Mouse (Mus musculus) hindbrain, postnatal 0 days (tissue): Measurements from ENCODE around the gene Ror1. TPM values are rescaled to one million over a fixed set of nuclear protein-coding genes. Genes with fewer than 3 reads are reported as not detected.

Source experiments
- ATAC-seq: fragments of 200-750 bp; cut with Nextera tagmentation; 2 replicates; pipeline ENCODE4 v1.8.0; 2017; ENCODE audit warnings: mild to moderate bottlenecking, moderate TSS enrichment, moderate library complexity
- DNase-seq: peaks from one replicate; pipeline ENCODE4 v3.0.0-alpha.2; 2015; ENCODE audit warnings: low spot score
- H3K27ac ChIP-seq: fragments of 300-500 bp; sonication (generic); 2 replicates; pipeline ENCODE4 v1.5.1; 2014; ENCODE audit warnings: mild to moderate bottlenecking
- H3K27me3 ChIP-seq: fragments of 300-500 bp; sonication (generic); 2 replicates; pipeline ENCODE4 v1.6.1; 2014; ENCODE audit warnings: low read length, mixed read lengths; ENCODE audit not compliant: insufficient read depth
- H3K36me3 ChIP-seq: fragments of 300-500 bp; sonication (generic); 2 replicates; pipeline ENCODE4 v1.6.1; 2014; ENCODE audit warnings: low read length, mixed read lengths; ENCODE audit not compliant: insufficient read depth
- H3K4me1 ChIP-seq: fragments of 300-500 bp; sonication (generic); 2 replicates; pipeline ENCODE4 v1.6.1; 2014; ENCODE audit warnings: antibody characterized with exemption, low read length, mixed read lengths; ENCODE audit not compliant: insufficient read depth
- H3K4me2 ChIP-seq: fragments of 300-500 bp; sonication (generic); 2 replicates; pipeline ENCODE4 v1.6.1; 2014; ENCODE audit warnings: low read depth, mild to moderate bottlenecking, low read length, moderate library complexity, mixed read lengths
- H3K4me3 ChIP-seq: fragments of 300-500 bp; sonication (generic); 2 replicates; pipeline ENCODE4 v1.5.1; 2014; ENCODE audit warnings: low read length
- H3K9ac ChIP-seq: fragments of 300-500 bp; sonication (generic); replicated peaks from 2 replicates; pipeline ENCODE4 v1.6.1; 2014; ENCODE audit warnings: mild to moderate bottlenecking, low read length, moderate library complexity, mixed read lengths
- H3K9me3 ChIP-seq: fragments of 300-500 bp; sonication (generic); 2 replicates; pipeline ENCODE4 v1.6.1; 2016; ENCODE audit warnings: low read length, mixed read lengths
- CTCF ChIP-seq: IDR thresholded peaks from 2 replicates; pipeline ENCODE4 v1.5.1; 2016; ENCODE audit warnings: antibody characterized with exemption, control low read depth, low read depth
- WGBS: fragments of 180-500 bp; shearing (Covaris S2); extraction: QIAGEN DNeasy Blood & Tissue Kit; methylation state at CpG from one replicate; pipeline ENCODE4 v1.1.7; 2014; 5-methylcytosine and 5-hydroxymethylcytosine counted together
- polyA plus RNA-seq: library from polyadenylated mRNA; unstranded; fragments of >200 nt; fragmentation: Nextera tagmentation; extraction: Ambion mirVana; gene quantifications from 2 replicates; pipeline ENCODE4 v1.2.1, GENCODE M21; 2015
- total RNA-seq: library from RNA; depleted of rRNA; stranded (reverse); fragments of >200 nt; gene quantifications from 2 replicates; pipeline ENCODE4 v1.2.3, GENCODE M21; 2014

The Ror1 gene
- total and polyA plus RNA-seq, 2 experiments from 2014 or later, result 2.0 to 5.8 TPM

DNA sequence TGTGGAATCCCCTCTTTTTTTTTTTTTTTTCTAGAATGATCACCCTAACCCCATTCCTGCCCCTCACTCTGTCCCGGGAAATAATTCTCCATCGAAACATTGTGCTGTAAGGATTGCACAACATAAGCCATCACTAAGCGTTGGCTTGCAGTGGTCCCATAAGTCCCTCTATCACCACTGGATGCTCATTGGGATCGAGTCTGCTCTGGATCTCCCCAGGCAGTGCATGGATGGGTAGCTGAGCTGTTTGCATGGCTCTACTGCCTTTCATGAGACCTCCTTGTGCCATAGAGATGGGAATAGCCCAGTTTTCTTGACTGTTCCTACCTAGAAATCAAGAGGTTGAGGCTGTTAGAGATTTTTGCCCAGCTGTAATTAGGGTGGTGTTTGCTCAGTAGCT, 13.0 kb downstream of the Ror1 start:
- no peak for DNase-seq
- WGBS, result 96% methylated on average over 4 of the region's 4 CpGs

DNA sequence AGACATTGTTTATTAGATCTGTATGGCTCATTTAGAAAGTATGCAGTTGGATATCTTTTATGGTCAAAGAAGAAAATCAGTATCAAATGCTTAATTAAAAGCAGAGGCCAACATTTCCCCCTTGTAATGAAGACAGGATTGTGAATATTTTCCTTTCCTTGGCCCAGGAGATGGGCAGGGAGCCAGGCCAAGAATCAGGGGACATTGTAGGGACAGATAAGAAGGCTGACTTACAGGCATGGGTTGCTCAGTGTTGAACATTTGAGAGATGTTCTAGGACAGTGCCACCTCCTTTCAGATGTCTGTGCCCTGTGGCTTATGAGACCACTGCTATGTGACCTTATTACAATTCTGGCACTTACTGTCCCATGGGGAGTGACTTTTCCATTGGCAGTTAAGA, 18.6 kb downstream of the Ror1 start:
- ATAC-seq (no peak), DNase-seq (no peak)
- Histone ChIP-seq H3K36me3 (no peaks in the 10 kb centered on the region), H3K4me2 (no peak overlapping the region), H3K4me3 (no peak overlapping the region), H3K9me3 (no peaks in the 10 kb centered on the region), H3K27ac (no peak overlapping the region), H3K4me1 (no peaks in the 10 kb centered on the region), H3K9ac (no peak overlapping the region), H3K27me3 (no peaks in the 10 kb centered on the region)
- no peak for TF ChIP-seq CTCF

More for the DNA sequence above, 13.0 kb downstream of the Ror1 start:
- H3K9me3 ChIP-seq, result no peaks in the 10 kb centered on the region
- no peak overlapping the region for H3K27ac ChIP-seq
- H3K27me3 ChIP-seq, result no peaks in the 10 kb centered on the region
- ATAC-seq, result no peak
- no peak overlapping the region for H3K4me3 ChIP-seq
- no peak overlapping the region for H3K9ac ChIP-seq
- H3K36me3 ChIP-seq, result no peaks in the 10 kb centered on the region
- no peak overlapping the region for H3K4me2 ChIP-seq
- no peak for TF ChIP-seq CTCF
- H3K4me1 ChIP-seq, result 0 out of 2 replicates have a peak, but pooled peaks cover 2% of the 10 kb centered on the region

DNA sequence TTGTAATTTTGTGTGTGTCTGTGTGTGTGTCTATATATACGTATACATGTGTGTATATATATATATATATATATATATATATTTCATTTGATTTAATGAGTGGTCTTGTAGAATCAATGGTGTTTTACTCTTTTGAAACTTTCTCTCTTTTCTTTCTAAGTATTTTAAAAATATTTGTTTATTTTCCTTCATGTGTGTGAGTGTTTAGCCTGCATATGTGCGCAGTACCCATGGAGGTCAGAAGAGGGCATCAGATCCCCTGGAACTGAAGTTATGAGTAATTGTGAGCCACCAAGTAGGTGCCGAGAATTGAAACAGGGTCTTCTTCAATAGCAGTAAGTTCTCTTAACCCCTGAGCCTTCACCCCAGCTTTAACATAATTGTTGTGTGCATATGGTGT, 20.8 kb downstream of the Ror1 start:
- Histone ChIP-seq H3K4me3 (no peak overlapping the region), H3K36me3 (no peaks in the 10 kb centered on the region), H3K27ac (no peak overlapping the region), H3K9ac (no peak overlapping the region), H3K9me3 (no peaks in the 10 kb centered on the region), H3K4me2 (no peak overlapping the region), H3K4me1 (no peaks in the 10 kb centered on the region), H3K27me3 (no peaks in the 10 kb centered on the region)
- TF ChIP-seq CTCF, result peak; percentile 10; the same call in 1 of the 2 replicates
- DNase-seq, result no peak
- ATAC-seq, result no peak
- 97% methylated on average over 3 of the region's 3 CpGs for WGBS

DNA sequence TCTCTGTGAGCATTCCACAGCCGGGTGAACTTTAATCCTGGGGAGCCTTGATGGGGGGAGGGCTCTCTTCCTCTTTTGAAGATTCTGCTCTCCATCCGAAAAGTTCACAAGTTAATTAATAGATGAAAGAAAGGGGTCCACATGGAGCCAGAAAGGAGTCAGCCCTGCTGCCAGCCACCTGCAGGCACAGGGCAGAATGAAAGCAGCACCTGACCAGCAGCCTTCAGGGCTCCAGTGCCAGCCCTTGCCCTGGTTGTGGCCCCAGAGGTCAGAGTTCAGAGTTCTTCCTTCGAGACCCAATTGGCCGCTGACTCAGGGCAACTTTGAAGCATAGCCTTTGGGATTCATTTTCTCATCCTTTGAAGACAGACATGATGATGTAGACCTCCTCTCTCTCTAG, 23.1 kb downstream of the Ror1 start:
- DNase-seq (no peak), ATAC-seq (no peak)
- TF ChIP-seq CTCF, result no peak
- Histone ChIP-seq H3K27me3 (no peaks in the 10 kb centered on the region), H3K9ac (no peak overlapping the region), H3K9me3 (no peaks in the 10 kb centered on the region), H3K4me1 (no peaks in the 10 kb centered on the region), H3K4me3 (no peak overlapping the region), H3K4me2 (no peak overlapping the region), H3K36me3 (no peaks in the 10 kb centered on the region), H3K27ac (no peak overlapping the region)
- 46% methylated on average over 4 of the region's 4 CpGs for WGBS

DNA sequence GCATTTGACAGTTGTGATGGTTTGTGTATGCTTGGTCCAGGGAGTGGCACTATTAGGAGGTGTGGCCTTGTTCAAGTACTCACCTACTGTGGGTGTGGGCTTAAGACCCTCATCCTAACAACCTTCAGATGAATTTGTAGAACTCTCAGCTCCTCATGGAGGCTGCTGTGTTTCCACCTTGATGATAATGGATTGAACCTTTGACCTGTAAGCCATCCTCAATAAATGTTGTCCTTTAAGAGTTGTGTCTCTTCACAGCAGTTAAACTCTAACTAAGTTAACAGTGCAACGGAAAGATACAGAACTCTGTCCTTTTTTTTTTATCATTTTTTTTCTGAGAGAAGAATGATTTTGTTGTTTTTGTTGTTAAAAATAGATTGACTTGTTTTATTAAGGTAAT, 23.8 kb downstream of the Ror1 start:
- Histone ChIP-seq H3K4me1 (no peaks in the 10 kb centered on the region), H3K27ac (no peak overlapping the region), H3K4me2 (no peak overlapping the region), H3K4me3 (no peak overlapping the region), H3K36me3 (no peaks in the 10 kb centered on the region), H3K9me3 (no peaks in the 10 kb centered on the region), H3K27me3 (no peaks in the 10 kb centered on the region), H3K9ac (no peak overlapping the region)
- WGBS, result 93% methylated on average over 1 of the region's 1 CpGs
- TF ChIP-seq CTCF, result no peak
- DNase-seq (no peak), ATAC-seq (no peak)

DNA sequence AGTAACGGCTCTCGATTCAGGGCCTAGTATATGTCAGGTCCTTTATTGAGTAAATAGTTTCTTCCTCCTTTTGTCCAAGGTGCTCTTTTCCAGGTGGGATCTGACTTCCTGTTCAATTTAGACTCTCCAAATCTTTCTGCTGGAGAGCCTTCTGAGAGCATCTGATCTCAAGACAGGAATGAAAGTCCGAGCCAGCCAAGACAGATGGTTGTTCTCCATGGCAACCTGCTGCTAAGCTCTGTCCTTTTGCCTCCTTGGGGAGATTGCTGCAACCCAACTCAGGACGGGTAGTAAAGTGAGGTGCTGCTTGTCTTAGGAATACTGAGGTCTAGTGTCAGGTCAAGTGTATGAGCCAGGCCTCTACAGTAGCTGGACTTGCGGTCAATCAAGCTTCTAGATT, 25.0 kb downstream of the Ror1 start:
- Histone ChIP-seq H3K4me3 (no peak overlapping the region), H3K9ac (no peak overlapping the region), H3K4me2 (no peak overlapping the region), H3K9me3 (no peaks in the 10 kb centered on the region), H3K27me3 (no peaks in the 10 kb centered on the region), H3K4me1 (no peaks in the 10 kb centered on the region), H3K36me3 (no peaks in the 10 kb centered on the region), H3K27ac (no peak overlapping the region)
- TF ChIP-seq CTCF, result no peak
- 70% methylated on average over 5 of the region's 5 CpGs for WGBS
- peak; percentile 58 for DNase-seq
- no peak for ATAC-seq

DNA sequence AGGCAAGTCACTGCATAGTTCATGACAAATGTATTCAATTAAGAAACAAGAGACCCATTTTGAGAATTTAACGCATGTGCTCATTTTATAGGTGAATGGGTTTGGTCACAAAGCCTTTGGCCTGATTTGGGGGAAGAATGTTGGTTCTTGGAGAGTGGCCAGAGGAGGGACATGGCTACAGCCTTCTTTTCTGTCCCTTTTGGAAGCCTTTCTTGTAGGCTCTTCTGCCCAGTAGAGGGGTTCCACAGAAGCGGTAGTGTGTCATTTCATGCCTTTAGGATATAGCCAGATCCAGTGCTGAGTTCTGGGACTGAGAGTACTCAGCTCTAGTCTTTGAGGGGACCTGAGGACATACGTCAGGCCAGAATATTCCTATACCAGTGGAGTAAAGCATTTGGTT, 26.8 kb downstream of the Ror1 start:
- Histone ChIP-seq H3K27me3 (no peaks in the 10 kb centered on the region), H3K4me3 (no peak overlapping the region)
- 80% methylated on average over 3 of the region's 3 CpGs for WGBS

More for the DNA sequence above, 26.8 kb downstream of the Ror1 start:
- H3K36me3 ChIP-seq, result no peaks in the 10 kb centered on the region
- no peak for TF ChIP-seq CTCF
- H3K27ac ChIP-seq, result no peak overlapping the region
- ATAC-seq (no peak), DNase-seq (no peak)
- H3K4me1 ChIP-seq, result no peaks in the 10 kb centered on the region
- no peaks in the 10 kb centered on the region for H3K9me3 ChIP-seq
- no peak overlapping the region for H3K9ac ChIP-seq
- no peak overlapping the region for H3K4me2 ChIP-seq
